Mouse (Mus musculus) spleen, postnatal 36 days (tissue): Measurements from ENCODE around the gene Acadvl.

Source experiments
- DNase-seq, 2 experiments: peaks; one replicate each; pipeline ENCODE4 v3.0.0; 2022; ENCODE audit warnings: low spot score in 2 of 2, mixed read lengths in 1 of 2

The Acadvl gene

DNA sequence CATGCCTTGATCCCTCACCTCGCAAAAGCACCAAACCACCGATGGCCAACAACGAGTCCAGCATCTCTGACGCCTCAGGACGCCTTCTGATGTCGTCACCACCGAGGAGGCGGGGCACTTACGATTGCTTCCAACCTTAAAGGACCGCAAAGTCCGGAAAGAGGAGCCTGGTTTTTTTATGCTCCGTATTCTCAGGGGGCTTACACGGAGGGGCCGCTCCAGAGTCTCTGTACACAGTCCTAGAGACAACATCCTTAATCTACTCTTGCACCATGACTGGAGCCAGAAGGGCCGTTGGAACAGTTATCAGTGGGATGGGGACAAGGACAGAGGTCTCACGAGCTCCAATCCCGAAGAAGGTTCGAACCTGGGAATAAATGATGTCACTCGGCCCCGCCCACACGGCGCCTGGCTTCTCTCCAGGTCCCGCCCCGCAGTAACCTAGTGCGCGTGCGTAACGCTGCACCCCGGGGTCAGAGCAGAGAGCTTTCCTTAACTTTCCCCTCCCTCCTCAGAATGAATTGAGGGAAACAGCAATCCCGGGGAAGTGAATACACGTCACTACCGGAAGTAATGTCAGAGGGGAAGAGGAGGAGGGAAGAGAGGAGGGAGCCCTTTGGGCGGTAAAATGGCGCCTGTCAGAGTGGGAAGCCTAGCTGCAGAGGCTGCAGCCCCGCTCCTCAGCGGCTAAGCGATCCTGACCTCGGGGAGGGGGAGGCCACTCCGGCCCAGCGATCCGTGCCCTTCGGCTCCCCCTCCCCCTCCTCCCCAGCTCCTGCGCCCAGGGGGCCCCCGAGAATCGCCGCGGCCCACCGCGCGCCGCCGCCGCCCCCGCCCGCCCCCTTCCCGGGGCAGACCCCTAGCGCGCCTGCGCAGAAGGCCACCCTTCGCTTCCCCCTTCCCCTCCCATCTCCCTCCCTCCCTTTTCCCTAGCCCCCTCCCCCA is 34.7 kb downstream of the Acadvl start:
- DNase-seq = peak; percentile 85 to 90

DNA sequence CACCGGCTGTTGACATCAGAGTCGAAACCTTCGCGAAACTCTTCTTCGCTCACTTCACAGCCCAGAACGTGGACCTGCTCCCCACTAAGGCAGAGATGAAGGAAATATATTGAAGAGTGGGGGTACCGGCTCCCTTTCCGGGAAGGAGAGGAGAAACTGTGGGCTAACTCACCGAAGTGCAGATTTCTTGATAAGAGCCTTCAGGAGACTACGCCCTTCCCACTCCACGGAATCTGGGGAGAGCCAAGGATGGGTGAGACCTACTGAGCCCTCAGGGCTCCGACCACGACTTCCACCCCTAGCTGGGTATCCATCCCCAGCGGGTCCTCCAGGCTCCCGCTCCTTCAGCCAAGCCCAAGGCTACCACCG is 35.4 kb downstream of the Acadvl start:
- DNase-seq = no peak

- DNase-seq = no peak
Observed at GRCm38 (mm10) chr11:69976271-69976670, 38.9 kb downstream of the Acadvl start.

DNA sequence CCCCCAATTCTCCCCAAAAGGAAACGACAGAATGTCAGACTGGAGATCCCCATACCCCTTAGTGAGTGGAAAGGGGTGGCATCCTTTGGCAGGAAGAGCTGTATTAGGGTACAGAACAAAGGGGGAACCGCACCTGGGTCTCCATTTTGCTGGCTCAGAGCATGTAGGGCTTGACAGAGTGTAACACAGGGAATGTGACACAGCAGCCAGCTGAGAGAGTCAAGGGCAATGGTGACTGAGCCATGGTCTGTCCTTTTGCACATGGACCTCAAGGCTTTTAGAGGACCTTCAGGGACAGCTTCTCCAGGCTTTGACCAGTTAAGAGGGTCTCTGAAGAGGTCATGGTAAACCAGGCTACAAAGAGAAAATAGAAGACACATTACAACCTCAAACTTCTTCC is 40.3 kb downstream of the Acadvl start:
- no peak for DNase-seq

DNA sequence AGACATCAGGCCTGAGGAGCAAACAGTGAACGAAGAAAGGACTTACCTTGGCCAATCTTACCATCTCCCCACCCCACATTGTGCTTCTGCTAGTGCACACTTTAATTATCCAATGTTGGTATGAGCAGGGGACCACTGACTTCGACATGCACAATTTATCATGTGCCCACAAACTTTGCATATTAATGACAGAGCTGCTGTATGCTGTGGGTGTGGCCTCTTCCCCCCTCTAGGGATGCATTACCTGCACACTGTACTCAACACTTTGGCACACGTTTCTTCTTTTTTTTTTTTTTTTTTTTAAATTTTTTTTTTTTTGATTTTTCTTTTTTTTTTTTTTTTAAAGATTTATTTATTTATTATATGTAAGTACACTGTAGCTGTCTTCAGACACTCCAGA is 44.4 kb downstream of the Acadvl start:
- DNase-seq = no peak

DNA sequence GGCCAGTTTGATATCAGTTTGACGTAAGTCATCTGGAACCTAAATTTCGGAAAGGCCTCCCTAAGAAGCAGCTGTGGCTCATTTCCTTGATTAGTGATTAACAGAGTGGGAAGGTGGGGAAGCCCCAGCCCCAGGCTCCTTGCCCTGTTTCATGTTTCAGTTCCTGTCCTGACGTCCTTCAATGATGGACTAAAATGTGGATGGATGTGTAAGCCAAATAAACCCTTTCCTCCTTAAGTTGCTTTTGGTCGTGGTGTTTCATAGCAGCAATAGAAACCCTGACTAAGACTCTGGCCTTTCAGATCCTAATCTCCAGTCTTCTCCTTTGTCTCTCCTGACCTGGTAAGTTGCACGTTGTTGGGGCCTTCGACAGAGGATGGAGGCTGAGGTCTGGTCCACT is 45.0 kb downstream of the Acadvl start:
- no peak for DNase-seq

DNA sequence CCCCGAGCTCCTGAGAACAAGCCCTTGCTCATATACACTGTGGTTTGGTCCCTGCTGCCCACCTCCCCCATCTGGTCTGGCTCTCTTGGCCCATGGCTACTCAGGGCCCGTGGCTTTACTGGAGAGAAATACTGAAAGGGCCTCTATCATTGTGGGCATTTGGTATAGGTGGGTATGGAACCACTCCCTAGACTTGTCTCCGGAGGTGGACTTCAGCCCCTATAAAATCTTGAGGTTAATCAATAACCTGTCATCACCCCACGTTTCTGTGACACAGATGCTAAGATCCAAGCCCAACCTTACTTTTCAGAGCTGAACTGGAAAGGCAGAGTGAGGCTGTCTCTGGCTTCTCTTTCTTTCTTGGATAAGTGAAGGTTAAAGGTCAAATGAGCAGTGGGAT is 46.4 kb downstream of the Acadvl start:
- DNase-seq = no peak

DNA sequence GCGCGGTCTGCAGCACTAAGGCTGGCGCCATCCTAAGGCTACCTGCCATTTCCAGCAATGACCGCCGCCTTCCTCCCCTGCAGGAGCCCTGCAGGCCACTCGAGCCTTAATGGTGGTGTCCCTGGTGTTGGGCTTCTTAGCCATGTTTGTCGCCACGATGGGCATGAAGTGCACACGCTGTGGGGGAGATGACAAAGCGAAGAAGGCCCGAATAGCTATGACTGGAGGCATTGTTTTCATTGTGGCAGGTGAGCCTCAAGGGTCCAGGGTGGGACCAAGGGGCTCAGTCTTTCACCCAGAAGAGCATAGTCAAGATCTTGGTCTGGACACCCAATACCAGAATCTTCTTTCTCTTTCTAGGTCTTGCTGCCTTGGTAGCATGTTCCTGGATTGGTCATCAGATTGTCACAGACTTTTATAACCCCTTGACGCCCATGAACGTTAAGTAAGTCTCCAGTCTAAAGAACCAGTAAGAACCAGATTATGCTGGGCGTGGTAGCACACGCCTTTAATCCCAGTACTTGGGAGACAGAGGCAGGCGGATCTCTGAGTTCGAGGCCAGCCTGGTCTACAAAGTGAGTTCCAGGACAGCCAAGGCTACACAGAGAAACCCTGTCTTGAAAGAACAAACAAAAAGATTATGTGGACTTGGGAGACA is 48.2 kb downstream of the Acadvl start:
- no peak for DNase-seq

DNA sequence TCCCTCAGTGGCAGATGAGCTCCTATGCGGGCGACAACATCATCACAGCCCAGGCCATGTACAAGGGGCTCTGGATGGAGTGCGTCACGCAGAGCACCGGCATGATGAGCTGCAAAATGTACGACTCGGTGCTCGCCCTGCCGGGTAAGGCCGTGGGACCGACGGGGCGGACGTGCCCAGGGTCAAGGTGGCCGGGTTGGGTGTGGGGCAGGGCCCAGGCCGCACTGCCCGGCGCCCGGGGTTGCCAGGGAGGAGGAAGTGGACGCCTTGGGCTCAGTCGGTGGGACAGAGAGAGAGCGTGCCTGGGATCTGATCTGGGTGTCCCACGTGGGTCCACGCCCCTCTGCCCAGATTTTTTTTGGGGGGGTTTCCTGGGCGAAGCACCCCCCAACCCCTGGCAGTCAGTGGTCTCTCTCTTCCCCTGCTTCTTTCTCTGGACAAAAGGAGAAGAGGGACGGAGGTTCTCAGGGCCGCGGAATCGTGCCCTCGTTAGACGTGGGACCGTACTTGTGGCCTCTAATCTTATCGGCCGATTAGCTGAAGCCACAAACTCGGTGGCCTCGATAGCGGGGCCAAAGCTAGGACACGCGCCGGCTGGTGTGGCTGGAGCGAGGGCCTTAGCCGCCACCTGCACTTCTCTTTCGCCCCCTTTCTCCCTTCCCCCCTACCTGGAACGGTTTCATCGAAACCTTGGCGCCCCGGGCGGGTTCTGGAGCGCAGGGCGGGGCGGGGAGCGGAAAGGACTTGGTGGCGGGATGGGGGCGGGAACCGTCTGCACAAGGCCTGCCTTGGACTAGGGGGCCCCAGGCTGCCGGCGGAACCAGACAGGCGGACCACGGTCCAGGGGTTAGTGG is 49.0 kb downstream of the Acadvl start:
- DNase-seq = no peak

- no peak for DNase-seq
Observed at GRCm38 (mm10) chr11:69965271-69966005, 49.8 kb downstream of the Acadvl start.

DNA sequence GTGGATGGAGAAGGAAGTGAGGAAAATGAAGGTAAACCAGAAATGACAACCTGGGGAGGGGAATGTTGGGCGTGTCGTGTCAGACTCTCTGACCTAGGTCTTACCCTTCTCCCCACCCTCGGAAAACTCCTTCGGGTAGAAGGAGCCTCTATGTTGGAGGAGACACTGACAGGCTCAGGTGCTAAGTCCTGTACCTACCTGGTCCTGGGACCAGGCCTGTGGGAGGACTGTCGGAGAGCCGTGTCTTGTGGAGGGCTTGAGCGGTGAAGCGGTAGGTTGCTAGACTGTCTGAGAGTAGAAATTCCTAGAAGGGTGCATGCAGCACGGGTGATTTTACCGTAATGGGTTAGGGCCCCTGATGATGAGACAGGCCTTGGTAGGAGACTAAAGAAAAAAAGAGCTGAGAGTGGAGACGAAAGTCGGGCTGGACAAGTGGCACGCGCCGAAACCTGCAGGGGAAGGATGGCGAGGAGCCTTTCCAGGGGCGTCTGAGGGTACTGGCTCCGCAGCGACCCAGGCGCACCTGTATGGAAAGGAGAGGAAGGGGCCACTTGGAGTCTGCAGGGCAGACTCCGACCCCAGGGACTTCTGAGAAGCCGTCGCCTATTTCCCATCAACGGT is 50.5 kb downstream of the Acadvl start, which contains the start of gene Cldn7:
Gene Cldn7, plus strand, starts transcription at position 130 of the 621 bp plus-strand sequence.
- DNase-seq = no peak

GRCm38 (mm10) chr11:69961841-69962240 is 53.4 kb downstream of the Acadvl start:
- no peak for DNase-seq

GRCm38 (mm10) chr11:69960616-69961015 is 54.6 kb downstream of the Acadvl start:
- no peak for DNase-seq
